Mouse (Mus musculus) intestine, embryonic 14.5 days (tissue): Measurements from ENCODE around the gene Gm15737. TPM values are rescaled to one million over a fixed set of nuclear protein-coding genes. Genes with fewer than 3 reads are reported as not detected.

Experiments used
- ATAC-seq: fragments of 200-750 bp; cut with Nextera tagmentation; replicated peaks from 2 replicates; pipeline ENCODE4 v1.8.0; 2017; ENCODE audit warnings: low read depth, moderate number of reproducible peaks, moderate TSS enrichment, moderate library complexity; ENCODE audit not compliant: low FRiP score, low TSS enrichment
- DNase-seq: peaks from one replicate; pipeline ENCODE4 v3.0.0-alpha.2; 2018; ENCODE audit warnings: low spot score
- H3K27ac ChIP-seq: fragments of 300-500 bp; sonication (generic); 2 replicates; pipeline ENCODE4 v1.5.1; 2014; ENCODE audit warnings: low read depth, mild to moderate bottlenecking, control low read depth
- H3K27me3 ChIP-seq: fragments of 300-500 bp; sonication (generic); replicated peaks from 2 replicates; pipeline ENCODE4 v1.6.1; 2014; ENCODE audit warnings: low read length, control low read depth; ENCODE audit not compliant: control insufficient read depth, insufficient read depth
- H3K36me3 ChIP-seq: fragments of 300-500 bp; sonication (generic); 2 replicates; pipeline ENCODE4 v1.6.1; 2014; ENCODE audit warnings: low read length, control low read depth; ENCODE audit not compliant: control insufficient read depth, insufficient read depth
- H3K4me1 ChIP-seq: fragments of 300-500 bp; sonication (generic); replicated peaks from 2 replicates; pipeline ENCODE4 v1.6.1; 2014; ENCODE audit warnings: low read length, control low read depth, mixed read lengths; ENCODE audit not compliant: control insufficient read depth, insufficient read depth
- H3K4me2 ChIP-seq: fragments of 300-500 bp; sonication (generic); 2 replicates; pipeline ENCODE4 v1.6.1; 2014; ENCODE audit warnings: low read length
- H3K4me3 ChIP-seq: fragments of 300-500 bp; sonication (generic); 2 replicates; pipeline ENCODE4 v1.5.1; 2014; ENCODE audit warnings: low read depth, low read length, control low read depth, mixed read lengths
- H3K9ac ChIP-seq: fragments of 300-500 bp; sonication (generic); 2 replicates; pipeline ENCODE4 v1.6.1; 2014; ENCODE audit warnings: mild to moderate bottlenecking, low read length
- H3K9me3 ChIP-seq: fragments of 300-500 bp; sonication (generic); 2 replicates; pipeline ENCODE4 v1.6.1; 2016; ENCODE audit warnings: low read length, control low read depth; ENCODE audit not compliant: control insufficient read depth
- WGBS: fragments of 180-500 bp; shearing (Covaris S2); extraction: QIAGEN DNeasy Blood & Tissue Kit; methylation state at CpG from one replicate; pipeline ENCODE4 v1.1.7; 2014; 5-methylcytosine and 5-hydroxymethylcytosine counted together
- polyA plus RNA-seq: library from polyadenylated mRNA; unstranded; fragments of >200 nt; fragmentation: Nextera tagmentation; extraction: Ambion mirVana; gene quantifications from 2 replicates; pipeline ENCODE4 v1.2.1, GENCODE M21; 2014

Gm15737 gene
- polyA plus RNA-seq, 1 experiment from 2014 or later = 0.20 TPM

- Histone ChIP-seq H3K36me3 (peaks cover 29% of the 10 kb centered on the region), H3K27me3 (no peaks in the 10 kb centered on the region), H3K4me3 (no peak overlapping the region), H3K4me1 (no peaks in the 10 kb centered on the region), H3K27ac (no peak overlapping the region), H3K9ac (no peak overlapping the region), H3K4me2 (no peak overlapping the region), H3K9me3 (no peaks in the 10 kb centered on the region)
- DNase-seq (no peak), ATAC-seq (no peak)
- WGBS = 68% methylated on average over 5 of the region's 5 CpGs
These were observed 8.8 kb upstream of the Gm15737 start for GRCm38 (mm10) chr6:92860285-92860912.

GRCm38 (mm10) chr6:92862599-92862998 lies 6.6 kb upstream of the Gm15737 start:
- ATAC-seq = no peak
- H3K36me3 ChIP-seq = peaks cover 29% of the 10 kb centered on the region
- no peak overlapping the region for H3K27ac ChIP-seq
- no peaks in the 10 kb centered on the region for H3K4me1 ChIP-seq
- H3K9me3 ChIP-seq = no peaks in the 10 kb centered on the region
- no peak for DNase-seq
- WGBS = 66% methylated on average over 9 of the region's 9 CpGs
- H3K27me3 ChIP-seq = no peaks in the 10 kb centered on the region
- H3K9ac ChIP-seq = no peak overlapping the region
- no peak overlapping the region for H3K4me2 ChIP-seq
- no peak overlapping the region for H3K4me3 ChIP-seq

- peaks cover 18% of the 10 kb centered on the region; the same call in 1 of the 2 replicates for H3K4me1 ChIP-seq
- H3K27me3 ChIP-seq = no peaks in the 10 kb centered on the region
- H3K4me2 ChIP-seq = peak overlapping the region; percentile 20
- peaks cover 20% of the 10 kb centered on the region for H3K36me3 ChIP-seq
- ATAC-seq (peak; percentile 58), DNase-seq (no peak)
- 23% methylated on average over 16 of the region's 16 CpGs for WGBS
- no peak overlapping the region for H3K4me3 ChIP-seq
- no peaks in the 10 kb centered on the region for H3K9me3 ChIP-seq
- 0 out of 2 replicates have a peak overlapping the region, but pooled peaks have one; percentile 20 for H3K9ac ChIP-seq
- peak overlapping the region; percentile 93 for H3K27ac ChIP-seq
These were observed 544 bp downstream of the Gm15737 start for GRCm38 (mm10) chr6:92869582-92870219.

GRCm38 (mm10) chr6:92871813-92872212 lies 2.7 kb downstream of the Gm15737 start:
- Histone ChIP-seq H3K9ac (no peak overlapping the region), H3K9me3 (no peaks in the 10 kb centered on the region), H3K4me2 (no peak overlapping the region), H3K27me3 (no peaks in the 10 kb centered on the region), H3K27ac (no peak overlapping the region), H3K36me3 (peaks cover 32% of the 10 kb centered on the region), H3K4me1 (peaks cover 18% of the 10 kb centered on the region; the same call in 1 of the 2 replicates), H3K4me3 (no peak overlapping the region)
- ATAC-seq (no peak), DNase-seq (no peak)
- WGBS = 70% methylated on average over 4 of the region's 4 CpGs

- no peak overlapping the region for H3K9ac ChIP-seq
- H3K36me3 ChIP-seq = peaks cover 40% of the 10 kb centered on the region
- no peak overlapping the region for H3K27ac ChIP-seq
- WGBS = 85% methylated on average over 10 of the region's 10 CpGs
- H3K4me2 ChIP-seq = no peak overlapping the region
- ATAC-seq (no peak), DNase-seq (no peak)
- H3K9me3 ChIP-seq = no peaks in the 10 kb centered on the region
- no peaks in the 10 kb centered on the region for H3K27me3 ChIP-seq
- peaks cover 18% of the 10 kb centered on the region; the same call in 1 of the 2 replicates for H3K4me1 ChIP-seq
- H3K4me3 ChIP-seq = no peak overlapping the region
These were observed 3.6 kb downstream of the Gm15737 start for GRCm38 (mm10) chr6:92872766-92873165.

- ATAC-seq (no peak), DNase-seq (no peak)
- no peak overlapping the region for H3K9ac ChIP-seq
- no peak overlapping the region for H3K4me3 ChIP-seq
- peaks cover 7% of the 10 kb centered on the region; the same call in 1 of the 2 replicates for H3K4me1 ChIP-seq
- WGBS = 72% methylated on average over 5 of the region's 5 CpGs
- H3K9me3 ChIP-seq = no peaks in the 10 kb centered on the region
- no peak overlapping the region for H3K4me2 ChIP-seq
- no peak overlapping the region for H3K27ac ChIP-seq
- no peaks in the 10 kb centered on the region for H3K27me3 ChIP-seq
- H3K36me3 ChIP-seq = peaks cover 53% of the 10 kb centered on the region
These were observed 5.7 kb downstream of the Gm15737 start for GRCm38 (mm10) chr6:92874854-92875253.

- Histone ChIP-seq H3K27me3 (no peaks in the 10 kb centered on the region), H3K9me3 (no peaks in the 10 kb centered on the region), H3K27ac (no peak overlapping the region), H3K4me1 (peaks cover 2% of the 10 kb centered on the region; the same call in 1 of the 2 replicates), H3K4me2 (no peak overlapping the region), H3K36me3 (peaks cover 55% of the 10 kb centered on the region), H3K9ac (no peak overlapping the region), H3K4me3 (no peak overlapping the region)
- no peak for DNase-seq
- ATAC-seq = no peak
- 92% methylated on average over 2 of the region's 2 CpGs for WGBS
These were observed 6.2 kb downstream of the Gm15737 start for GRCm38 (mm10) chr6:92875340-92875739.

GRCm38 (mm10) chr6:92876121-92876520 lies 7.0 kb downstream of the Gm15737 start:
- Histone ChIP-seq H3K27me3 (no peaks in the 10 kb centered on the region), H3K36me3 (peaks cover 59% of the 10 kb centered on the region), H3K27ac (no peak overlapping the region), H3K4me2 (no peak overlapping the region), H3K4me1 (no peaks in the 10 kb centered on the region), H3K4me3 (no peak overlapping the region), H3K9ac (no peak overlapping the region), H3K9me3 (no peaks in the 10 kb centered on the region)
- DNase-seq = no peak
- ATAC-seq = no peak
- whole genome bisulfite sequencing = 81% methylated on average over 5 of the region's 5 CpGs

- no peaks in the 10 kb centered on the region for H3K9me3 ChIP-seq
- no peaks in the 10 kb centered on the region for H3K4me1 ChIP-seq
- no peaks in the 10 kb centered on the region for H3K27me3 ChIP-seq
- ATAC-seq (no peak), DNase-seq (no peak)
- H3K27ac ChIP-seq = no peak overlapping the region
- no peak overlapping the region for H3K4me2 ChIP-seq
- no peak overlapping the region for H3K9ac ChIP-seq
- no peak overlapping the region for H3K4me3 ChIP-seq
- 97% methylated on average over 4 of the region's 4 CpGs for WGBS
- peaks cover 51% of the 10 kb centered on the region for H3K36me3 ChIP-seq
These were observed 8.1 kb downstream of the Gm15737 start for GRCm38 (mm10) chr6:92877236-92877635.
